Mouse (Mus musculus) hematopoietic multipotent progenitor cell, adult 10-12 weeks (in vitro differentiated cells): Measurements from ENCODE around the gene Mmab. TPM values are rescaled to one million over a fixed set of nuclear protein-coding genes. Genes with fewer than 3 reads are reported as not detected.

Source experiments
- polyA plus RNA-seq: library from polyadenylated mRNA; stranded (reverse); fragments of >175 nt; gene quantifications from 2 replicates; pipeline ENCODE4 v1.2.3, GENCODE M21; 2012; ENCODE audit warnings: low replicate concordance

Mmab gene
- 7.9 and 21.6 TPM in 2 replicates for polyA plus RNA-seq

GRCm38 (mm10) chr5:114443566-114444367 lies at the start of gene Mmab, which contains the start of gene Mvk:
Gene Mmab (minus strand): TSS chr5:114444060.
Gene Mvk (plus strand): TSS chr5:114444269.

Other genes with a start within 250 kb of the Mmab start
- gene Foxn4, start 170.3 kb downstream of the Mmab start, polyA plus RNA-seq: not detected in 2 replicates
- 0.89 and 1.0 TPM in 2 replicates for gene Myo1h, start 154.9 kb downstream of the Mmab start, polyA plus RNA-seq
- 80.5 and 160 TPM in 2 replicates for gene Kctd10, start 63.6 kb downstream of the Mmab start, polyA plus RNA-seq
- gene Ube3b, start 63.5 kb downstream of the Mmab start, polyA plus RNA-seq: 50.0 and 121 TPM in 2 replicates
- 16.9 and 33.9 TPM in 2 replicates for gene Mvk, start 209 bp upstream of the Mmab start, polyA plus RNA-seq
- 13.4 and 20.8 TPM in 2 replicates for gene Fam222a, start 124.0 kb upstream of the Mmab start, polyA plus RNA-seq
- 1.7 and 2.4 TPM in 2 replicates for gene Trpv4, start 214.4 kb upstream of the Mmab start, polyA plus RNA-seq
- gene Gltp, start 246.9 kb upstream of the Mmab start, polyA plus RNA-seq: 130 and 165 TPM in 2 replicates